Mouse (Mus musculus): ENCODE data around the gene Asb10. TPM values are rescaled to one million over a fixed set of nuclear protein-coding genes. Genes with fewer than 3 reads are reported as not detected.
A peak's percentile ranks its signal among the peaks of the same experiment; 100 is the strongest.

Gene Asb10
- total and polyA plus RNA-seq, 3 experiments = not detected

DNA sequence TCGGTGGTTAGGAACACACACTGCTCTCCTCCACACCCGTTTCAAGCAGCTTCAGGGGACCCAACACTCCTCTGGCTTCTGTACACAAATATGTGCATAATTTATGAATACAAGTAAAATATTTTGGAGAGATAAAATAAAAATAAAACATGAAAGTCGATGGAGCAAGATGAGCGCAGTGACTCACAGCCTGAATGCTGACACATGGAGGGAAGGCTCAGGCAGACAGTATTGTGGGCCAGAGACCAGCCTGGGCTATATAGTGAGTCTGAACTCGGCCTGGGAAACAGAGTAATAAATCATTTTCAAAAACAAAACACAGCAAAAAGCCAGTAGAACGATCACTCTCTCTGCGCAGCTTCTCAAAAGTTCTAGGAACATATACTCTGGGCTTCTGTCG lies 19.4 kb downstream of the Asb10 start:
- no peak for TF ChIP-seq TAL1 (conservative IDR thresholded peaks at IDR 0.05; ENCODE audit: low read depth, low read length)
- no peak for TF ChIP-seq GATA1 (IDR thresholded peaks at IDR 0.05; ENCODE audit: borderline replicate concordance, low read length)
- no peak for TF ChIP-seq GATA2 (IDR thresholded peaks at IDR 0.05; ENCODE audit: borderline replicate concordance, low read depth, low read length)
- no peak for TF ChIP-seq CTCF (IDR thresholded peaks at IDR 0.05; ENCODE audit: low read depth, low read length)
- no peak for TF ChIP-seq POLR2AphosphoS5 (IDR thresholded peaks at IDR 0.05; ENCODE audit: insufficient replicate concordance, low read depth, low read length)
- H3K27me3 ChIP-seq (ENCODE audit: insufficient read depth, low read length) = peaks cover 53% of the 10 kb centered on the region
- H3K4me1 ChIP-seq (ENCODE audit: insufficient read depth, low read depth, low read length) = peaks cover 3% of the 10 kb centered on the region

GRCm38 (mm10) chr5:24512271-24512670 lies 28.5 kb downstream of the Asb10 start:
- no peaks in the 10 kb centered on the region for H3K4me1 ChIP-seq (ENCODE audit: insufficient read depth, low read depth, low read length)
- H3K9me3 ChIP-seq (replicated peaks) = 0 out of 2 replicates have a peak, but pooled peaks cover 2% of the 10 kb centered on the region
- DNase-seq (ENCODE audit: low spot score) = no peak
- no peak overlapping the region for H3K4me3 ChIP-seq (ENCODE audit: low read depth, low read length)
- peaks cover 26% of the 10 kb centered on the region for H3K27me3 ChIP-seq (ENCODE audit: insufficient read depth, low read length)
- TF ChIP-seq GATA1 (IDR thresholded peaks at IDR 0.05; ENCODE audit: borderline replicate concordance, low read length) = no peak
- no peak for ATAC-seq (ENCODE audit: extremely low read depth, insufficient number of reproducible peaks, low FRiP score, poor library complexity, severe bottlenecking)
- H3K36me3 ChIP-seq (replicated peaks) = no peaks in the 10 kb centered on the region

More for the DNA sequence above, 19.4 kb downstream of the Asb10 start:
- Histone ChIP-seq H3K9me3 (replicated peaks) (peaks cover 6% of the 10 kb centered on the region; the same call in 1 of the 2 replicates), H3K36me3 (replicated peaks) (no peaks in the 10 kb centered on the region), H3K4me3 (ENCODE audit: low read depth, low read length) (no peak overlapping the region)
- DNase-seq (ENCODE audit: low spot score) (no peak), ATAC-seq (ENCODE audit: extremely low read depth, insufficient number of reproducible peaks, low FRiP score, poor library complexity, severe bottlenecking) (no peak)

DNA sequence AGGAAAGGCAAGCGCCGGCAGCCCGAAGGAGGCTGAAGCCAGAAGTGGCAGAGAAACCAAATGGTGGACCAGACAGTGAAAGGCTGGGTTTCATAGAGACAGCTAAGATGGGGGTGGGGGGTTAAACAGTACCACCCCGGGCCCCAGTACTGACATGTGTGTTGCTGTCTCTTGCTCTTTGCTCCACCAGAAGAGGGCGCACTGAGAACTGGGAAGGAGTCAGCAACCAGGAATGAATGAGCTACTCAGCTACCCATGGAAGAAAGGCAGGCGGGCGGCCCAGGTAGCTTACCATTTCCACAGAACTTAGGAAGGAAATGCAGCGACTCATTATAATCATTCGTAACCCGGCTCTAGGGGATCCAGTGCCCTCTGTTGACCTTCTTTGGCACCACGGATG lies 30.1 kb downstream of the Asb10 start:
- Histone ChIP-seq H3K9me3 (replicated peaks) (0 out of 2 replicates have a peak, but pooled peaks cover 2% of the 10 kb centered on the region), H3K36me3 (replicated peaks) (no peaks in the 10 kb centered on the region), H3K27me3 (ENCODE audit: insufficient read depth, low read length) (peaks cover 26% of the 10 kb centered on the region), H3K4me3 (ENCODE audit: low read depth, low read length) (no peak overlapping the region), H3K4me1 (ENCODE audit: insufficient read depth, low read depth, low read length) (0 out of 2 replicates have a peak, but pooled peaks cover under 1% of the 10 kb centered on the region)
- ATAC-seq (ENCODE audit: extremely low read depth, insufficient number of reproducible peaks, low FRiP score, poor library complexity, severe bottlenecking) (no peak), DNase-seq (ENCODE audit: low spot score) (no peak)
- TF ChIP-seq POLR2AphosphoS5 (IDR thresholded peaks at IDR 0.05; ENCODE audit: insufficient replicate concordance, low read depth, low read length) (no peak), GATA1 (IDR thresholded peaks at IDR 0.05; ENCODE audit: borderline replicate concordance, low read length) (no peak), GATA2 (IDR thresholded peaks at IDR 0.05; ENCODE audit: borderline replicate concordance, low read depth, low read length) (no peak), CTCF (IDR thresholded peaks at IDR 0.05; ENCODE audit: low read depth, low read length) (no peak)

DNA sequence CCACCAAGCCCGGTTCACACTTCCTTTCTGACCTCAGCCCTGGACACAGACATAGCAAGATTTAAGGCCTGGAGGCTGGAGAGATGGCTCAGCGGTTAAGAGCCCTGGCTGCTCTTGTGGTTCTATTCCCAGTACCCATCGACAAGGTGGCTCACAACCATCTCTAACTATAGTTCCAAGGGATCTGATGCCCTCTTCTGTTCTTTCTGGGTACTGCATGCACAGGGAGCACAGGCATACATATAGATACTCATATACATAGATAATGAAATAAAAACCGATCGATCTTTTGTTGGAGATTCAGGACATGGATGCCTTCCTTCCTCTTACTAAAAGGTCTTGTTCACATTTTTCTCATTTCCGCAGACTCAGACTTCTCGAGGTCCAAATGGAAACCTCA lies 32.4 kb downstream of the Asb10 start:
- 0 out of 2 replicates have a peak, but pooled peaks have one; percentile 9 for TF ChIP-seq CTCF (IDR thresholded peaks at IDR 0.05; ENCODE audit: low read depth, low read length)
- no peak for TF ChIP-seq TAL1 (conservative IDR thresholded peaks at IDR 0.05; ENCODE audit: low read depth, low read length)
- H3K4me1 ChIP-seq (ENCODE audit: insufficient read depth, low read depth, low read length) = peaks cover 5% of the 10 kb centered on the region; the same call in 1 of the 2 replicates
- ATAC-seq (ENCODE audit: extremely low read depth, insufficient number of reproducible peaks, low FRiP score, poor library complexity, severe bottlenecking) (no peak), DNase-seq (ENCODE audit: low spot score) (no peak)
- H3K4me3 ChIP-seq (ENCODE audit: low read depth, low read length) = no peak overlapping the region
- peaks cover 13% of the 10 kb centered on the region for H3K27me3 ChIP-seq (ENCODE audit: insufficient read depth, low read length)
- 0 out of 2 replicates have a peak, but pooled peaks cover 2% of the 10 kb centered on the region for H3K9me3 ChIP-seq (replicated peaks)
- no peaks in the 10 kb centered on the region for H3K36me3 ChIP-seq (replicated peaks)

DNA sequence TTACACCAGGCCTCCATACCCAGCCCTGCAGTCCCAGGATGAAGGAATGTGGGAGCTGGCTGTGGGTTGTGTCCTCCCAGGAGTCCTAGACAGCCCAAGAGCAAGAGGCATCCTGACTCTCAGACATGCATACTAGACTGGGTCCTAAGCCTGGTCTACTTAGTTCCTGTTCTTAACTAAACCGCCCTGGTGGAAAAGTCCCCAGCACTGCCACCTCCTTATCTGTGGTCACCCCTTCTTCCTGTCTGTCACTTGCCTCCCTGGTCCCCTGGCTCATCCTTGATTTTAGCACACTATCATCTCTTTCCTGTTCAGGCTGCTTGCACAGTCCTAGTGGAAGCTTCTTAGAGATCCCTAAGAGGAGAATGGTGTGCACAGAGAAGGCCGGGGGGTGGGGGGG lies 35.3 kb downstream of the Asb10 start:
- Histone ChIP-seq H3K9me3 (replicated peaks) (0 out of 2 replicates have a peak, but pooled peaks cover 2% of the 10 kb centered on the region), H3K4me3 (ENCODE audit: low read depth, low read length) (no peak overlapping the region), H3K4me1 (ENCODE audit: insufficient read depth, low read depth, low read length) (peaks cover 5% of the 10 kb centered on the region; the same call in 1 of the 2 replicates), H3K27me3 (ENCODE audit: insufficient read depth, low read length) (peaks cover 6% of the 10 kb centered on the region; the same call in 1 of the 2 replicates), H3K36me3 (replicated peaks) (peaks cover 27% of the 10 kb centered on the region)
- no peak for TF ChIP-seq POLR2AphosphoS5 (IDR thresholded peaks at IDR 0.05; ENCODE audit: insufficient replicate concordance, low read depth, low read length)
- TF ChIP-seq TAL1 (conservative IDR thresholded peaks at IDR 0.05; ENCODE audit: low read depth, low read length) = no peak
- no peak for TF ChIP-seq CTCF (IDR thresholded peaks at IDR 0.05; ENCODE audit: low read depth, low read length)
- no peak for TF ChIP-seq GATA2 (IDR thresholded peaks at IDR 0.05; ENCODE audit: borderline replicate concordance, low read depth, low read length)
- TF ChIP-seq GATA1 (IDR thresholded peaks at IDR 0.05; ENCODE audit: borderline replicate concordance, low read length) = no peak
- ATAC-seq (ENCODE audit: extremely low read depth, insufficient number of reproducible peaks, low FRiP score, poor library complexity, severe bottlenecking) (no peak), DNase-seq (ENCODE audit: low spot score) (no peak)

GRCm38 (mm10) chr5:24502786-24503185 lies 38.0 kb downstream of the Asb10 start:
- no peak for TF ChIP-seq GATA1 (IDR thresholded peaks at IDR 0.05; ENCODE audit: borderline replicate concordance, low read length)
- peaks cover 54% of the 10 kb centered on the region for H3K36me3 ChIP-seq (replicated peaks)
- no peak for ATAC-seq (ENCODE audit: extremely low read depth, insufficient number of reproducible peaks, low FRiP score, poor library complexity, severe bottlenecking)

DNA sequence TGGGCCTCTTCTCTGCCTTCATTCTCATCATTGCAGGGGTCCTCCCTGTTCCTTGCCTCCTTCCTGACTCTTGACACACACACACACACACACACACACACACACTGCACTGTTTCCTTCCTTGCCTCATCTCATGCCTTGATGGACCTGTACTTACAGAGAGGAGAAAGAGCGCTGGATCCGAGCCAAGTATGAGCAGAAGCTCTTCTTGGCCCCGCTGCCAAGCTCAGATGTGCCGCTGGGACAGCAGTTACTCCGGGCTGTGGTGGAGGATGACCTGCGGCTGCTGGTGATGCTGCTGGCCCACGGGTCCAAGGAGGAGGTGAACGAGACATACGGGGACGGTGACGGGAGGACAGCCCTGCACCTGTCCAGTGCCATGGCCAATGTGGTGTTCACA lies 39.9 kb downstream of the Asb10 start:
- no peak for TF ChIP-seq GATA2 (IDR thresholded peaks at IDR 0.05; ENCODE audit: borderline replicate concordance, low read depth, low read length)
- TF ChIP-seq CTCF (IDR thresholded peaks at IDR 0.05; ENCODE audit: low read depth, low read length) = no peak
- no peak for TF ChIP-seq GATA1 (IDR thresholded peaks at IDR 0.05; ENCODE audit: borderline replicate concordance, low read length)
- TF ChIP-seq TAL1 (conservative IDR thresholded peaks at IDR 0.05; ENCODE audit: low read depth, low read length) = no peak
- no peak for TF ChIP-seq POLR2AphosphoS5 (IDR thresholded peaks at IDR 0.05; ENCODE audit: insufficient replicate concordance, low read depth, low read length)
- no peak for ATAC-seq (ENCODE audit: extremely low read depth, insufficient number of reproducible peaks, low FRiP score, poor library complexity, severe bottlenecking)
- H3K27me3 ChIP-seq (ENCODE audit: insufficient read depth, low read length) = no peaks in the 10 kb centered on the region; the same call in 1 of the 2 replicates
- H3K9me3 ChIP-seq (replicated peaks) = no peaks in the 10 kb centered on the region
- H3K4me3 ChIP-seq (ENCODE audit: low read depth, low read length) = no peak overlapping the region
- H3K4me1 ChIP-seq (ENCODE audit: insufficient read depth, low read depth, low read length) = peaks cover 5% of the 10 kb centered on the region; the same call in 1 of the 2 replicates
- no peak for DNase-seq (ENCODE audit: low spot score)
- peaks cover 73% of the 10 kb centered on the region for H3K36me3 ChIP-seq (replicated peaks)

More at GRCm38 (mm10) chr5:24502786-24503185, 38.0 kb downstream of the Asb10 start:
- H3K27me3 ChIP-seq (ENCODE audit: insufficient read depth, low read length) = peaks cover 6% of the 10 kb centered on the region; the same call in 1 of the 2 replicates
- no peak for DNase-seq (ENCODE audit: low spot score)
- no peaks in the 10 kb centered on the region for H3K9me3 ChIP-seq (replicated peaks)
- H3K4me3 ChIP-seq (ENCODE audit: low read depth, low read length) = no peak overlapping the region
- H3K4me1 ChIP-seq (ENCODE audit: insufficient read depth, low read depth, low read length) = peaks cover 5% of the 10 kb centered on the region; the same call in 1 of the 2 replicates
